Mouse (Mus musculus) kidney, embryonic 14.5 days (tissue): Measurements from ENCODE around the gene Tmem222. TPM values are rescaled to one million over a fixed set of nuclear protein-coding genes. Genes with fewer than 3 reads are reported as not detected.

Experiments
- ATAC-seq: fragments of 200-750 bp; cut with Nextera tagmentation; 2 replicates; pipeline ENCODE4 v1.8.0; 2017; ENCODE audit warnings: moderate number of reproducible peaks, mild to moderate bottlenecking, moderate TSS enrichment, moderate library complexity; ENCODE audit not compliant: low FRiP score, low TSS enrichment
- H3K27ac ChIP-seq: fragments of 300-500 bp; sonication (generic); 2 replicates; pipeline ENCODE4 v1.5.1; 2014; ENCODE audit warnings: low read depth, mild to moderate bottlenecking, low read length, moderate library complexity, mixed read lengths
- H3K27me3 ChIP-seq: fragments of 300-500 bp; sonication (generic); 2 replicates; pipeline ENCODE4 v1.6.1; 2014; ENCODE audit warnings: mild to moderate bottlenecking, low read length; ENCODE audit not compliant: control insufficient read depth, insufficient read depth
- H3K36me3 ChIP-seq: fragments of 300-500 bp; sonication (generic); 2 replicates; pipeline ENCODE4 v1.6.1; 2014; ENCODE audit warnings: low read length, mixed read lengths; ENCODE audit not compliant: control insufficient read depth, insufficient read depth
- H3K4me1 ChIP-seq: fragments of 300-500 bp; sonication (generic); 2 replicates; pipeline ENCODE4 v1.6.1; 2014; ENCODE audit warnings: low read length, mixed read lengths; ENCODE audit not compliant: control insufficient read depth, insufficient read depth
- H3K4me2 ChIP-seq: fragments of 300-500 bp; sonication (generic); replicated peaks from 2 replicates; pipeline ENCODE4 v1.6.1; 2014; ENCODE audit warnings: low read depth, mild to moderate bottlenecking, low read length
- H3K4me3 ChIP-seq: fragments of 300-500 bp; sonication (generic); 2 replicates; pipeline ENCODE4 v1.5.1; 2014; ENCODE audit warnings: mild to moderate bottlenecking, low read length
- H3K9ac ChIP-seq: fragments of 300-500 bp; sonication (generic); 2 replicates; pipeline ENCODE4 v1.6.1; 2014; ENCODE audit warnings: low read depth, mild to moderate bottlenecking, low read length, moderate library complexity
- H3K9me3 ChIP-seq: fragments of 300-500 bp; sonication (generic); 2 replicates; pipeline ENCODE4 v1.6.1; 2016; ENCODE audit warnings: low read length; ENCODE audit not compliant: control insufficient read depth
- WGBS: fragments of 180-500 bp; shearing (Covaris S2); extraction: QIAGEN DNeasy Blood & Tissue Kit; methylation state at CpG from one replicate; pipeline ENCODE4 v1.1.7; 2014; 5-methylcytosine and 5-hydroxymethylcytosine counted together
- polyA plus RNA-seq: library from polyadenylated mRNA; unstranded; fragments of >200 nt; fragmentation: Nextera tagmentation; extraction: Ambion mirVana; gene quantifications from 2 replicates; pipeline ENCODE4 v1.2.1, GENCODE M21; 2014

Gene Tmem222
- polyA plus RNA-seq, result 74.9 and 87.9 TPM in 2 replicates

GRCm38 (mm10) chr4:133277104-133278026 is at the start of gene Tmem222:
Gene Tmem222, minus strand, starts transcription at chr4:133277792.
- Histone ChIP-seq H3K4me3 (peak within 1 kb of the TSS; percentile 88), H3K27ac (peak within 1 kb of the TSS; percentile 89), H3K9me3 (no peaks in the 10 kb centered on the region), H3K4me2 (peak within 1 kb of the TSS; percentile 61), H3K36me3 (no peaks in the 10 kb centered on the region; the same call in 1 of the 2 replicates), H3K27me3 (no peaks in the 10 kb centered on the region), H3K4me1 (peaks cover 20% of the 10 kb centered on the region), H3K9ac (peak within 1 kb of the TSS; percentile 88)
- under 1% methylated on average over 73 of the region's 73 CpGs for WGBS
- peak; percentile 90 for ATAC-seq

- H3K27me3 ChIP-seq, result no peaks in the 10 kb centered on the region
- H3K4me3 ChIP-seq, result no peak overlapping the region
- H3K4me2 ChIP-seq, result no peak overlapping the region
- no peak overlapping the region for H3K9ac ChIP-seq
- H3K36me3 ChIP-seq, result no peaks in the 10 kb centered on the region; the same call in none of the 2 replicates
- H3K4me1 ChIP-seq, result no peaks in the 10 kb centered on the region
- H3K9me3 ChIP-seq, result no peaks in the 10 kb centered on the region
- H3K27ac ChIP-seq, result no peak overlapping the region
- WGBS, result 85% methylated on average over 3 of the region's 3 CpGs
- no peak for ATAC-seq
These were observed 42.1 kb upstream of the Tmem222 start for GRCm38 (mm10) chr4:133319667-133320066.

- 77% methylated on average over 5 of the region's 5 CpGs for WGBS
- ATAC-seq, result no peak
- Histone ChIP-seq H3K4me1 (no peaks in the 10 kb centered on the region), H3K9me3 (no peaks in the 10 kb centered on the region), H3K27ac (no peak overlapping the region), H3K4me3 (no peak overlapping the region), H3K4me2 (no peak overlapping the region), H3K27me3 (no peaks in the 10 kb centered on the region), H3K9ac (no peak overlapping the region), H3K36me3 (no peaks in the 10 kb centered on the region; the same call in 1 of the 2 replicates)
These were observed 38.4 kb upstream of the Tmem222 start for GRCm38 (mm10) chr4:133315991-133316390.

GRCm38 (mm10) chr4:133314896-133315295 is 37.3 kb upstream of the Tmem222 start:
- no peak overlapping the region for H3K9ac ChIP-seq
- H3K27me3 ChIP-seq, result no peaks in the 10 kb centered on the region
- H3K4me1 ChIP-seq, result no peaks in the 10 kb centered on the region
- H3K4me2 ChIP-seq, result no peak overlapping the region
- ATAC-seq, result no peak
- H3K4me3 ChIP-seq, result no peak overlapping the region
- 80% methylated on average over 8 of the region's 8 CpGs for WGBS
- H3K27ac ChIP-seq, result no peak overlapping the region
- no peaks in the 10 kb centered on the region; the same call in 1 of the 2 replicates for H3K36me3 ChIP-seq
- H3K9me3 ChIP-seq, result no peaks in the 10 kb centered on the region

- H3K4me1 ChIP-seq, result no peaks in the 10 kb centered on the region
- peaks cover 6% of the 10 kb centered on the region; the same call in 1 of the 2 replicates for H3K36me3 ChIP-seq
- H3K4me3 ChIP-seq, result no peak overlapping the region
- H3K9me3 ChIP-seq, result no peaks in the 10 kb centered on the region
- 0% methylated on average over 3 of the region's 3 CpGs for WGBS
- H3K27me3 ChIP-seq, result no peaks in the 10 kb centered on the region
- H3K27ac ChIP-seq, result no peak overlapping the region
- peak; percentile 28; the same call in 1 of the 2 replicates for ATAC-seq
- H3K9ac ChIP-seq, result no peak overlapping the region
- H3K4me2 ChIP-seq, result no peak overlapping the region
These were observed 32.4 kb upstream of the Tmem222 start for GRCm38 (mm10) chr4:133309948-133310347.

- H3K4me1 ChIP-seq, result no peaks in the 10 kb centered on the region
These were observed 29.7 kb upstream of the Tmem222 start for GRCm38 (mm10) chr4:133307331-133307730.

GRCm38 (mm10) chr4:133305825-133306224 is 28.2 kb upstream of the Tmem222 start:
- H3K36me3 ChIP-seq, result peaks cover 22% of the 10 kb centered on the region
- H3K4me3 ChIP-seq, result no peak overlapping the region
- ATAC-seq, result no peak
- H3K9ac ChIP-seq, result no peak overlapping the region
- 84% methylated on average over 7 of the region's 7 CpGs for WGBS
- H3K27ac ChIP-seq, result no peak overlapping the region
- H3K4me2 ChIP-seq, result no peak overlapping the region
- no peaks in the 10 kb centered on the region for H3K9me3 ChIP-seq
- H3K27me3 ChIP-seq, result no peaks in the 10 kb centered on the region
- no peaks in the 10 kb centered on the region for H3K4me1 ChIP-seq

More at GRCm38 (mm10) chr4:133307331-133307730, 29.7 kb upstream of the Tmem222 start:
- peaks cover 15% of the 10 kb centered on the region; the same call in 1 of the 2 replicates for H3K36me3 ChIP-seq
- no peak overlapping the region for H3K9ac ChIP-seq
- H3K4me2 ChIP-seq, result no peak overlapping the region
- H3K27me3 ChIP-seq, result no peaks in the 10 kb centered on the region
- H3K9me3 ChIP-seq, result no peaks in the 10 kb centered on the region
- no peak overlapping the region for H3K27ac ChIP-seq
- no peak overlapping the region for H3K4me3 ChIP-seq
- WGBS, result 30% methylated on average over 3 of the region's 3 CpGs
- no peak for ATAC-seq

- Histone ChIP-seq H3K9ac (no peak overlapping the region), H3K27ac (no peak overlapping the region), H3K36me3 (peaks cover 30% of the 10 kb centered on the region), H3K27me3 (no peaks in the 10 kb centered on the region), H3K4me2 (no peak overlapping the region), H3K9me3 (no peaks in the 10 kb centered on the region), H3K4me1 (no peaks in the 10 kb centered on the region), H3K4me3 (no peak overlapping the region)
- WGBS, result 93% methylated on average over 7 of the region's 7 CpGs
- no peak for ATAC-seq
These were observed 27.2 kb upstream of the Tmem222 start for GRCm38 (mm10) chr4:133304770-133305169.

GRCm38 (mm10) chr4:133302668-133303067 is 25.1 kb upstream of the Tmem222 start:
- 92% methylated on average over 5 of the region's 5 CpGs for WGBS
- H3K36me3 ChIP-seq, result peaks cover 29% of the 10 kb centered on the region
- peaks cover 4% of the 10 kb centered on the region; the same call in 1 of the 2 replicates for H3K4me1 ChIP-seq
- ATAC-seq, result no peak
- no peak overlapping the region for H3K9ac ChIP-seq
- H3K27ac ChIP-seq, result no peak overlapping the region
- H3K4me2 ChIP-seq, result no peak overlapping the region
- H3K27me3 ChIP-seq, result no peaks in the 10 kb centered on the region
- no peaks in the 10 kb centered on the region for H3K9me3 ChIP-seq
- H3K4me3 ChIP-seq, result no peak overlapping the region
